In the genomic region with DNA sequence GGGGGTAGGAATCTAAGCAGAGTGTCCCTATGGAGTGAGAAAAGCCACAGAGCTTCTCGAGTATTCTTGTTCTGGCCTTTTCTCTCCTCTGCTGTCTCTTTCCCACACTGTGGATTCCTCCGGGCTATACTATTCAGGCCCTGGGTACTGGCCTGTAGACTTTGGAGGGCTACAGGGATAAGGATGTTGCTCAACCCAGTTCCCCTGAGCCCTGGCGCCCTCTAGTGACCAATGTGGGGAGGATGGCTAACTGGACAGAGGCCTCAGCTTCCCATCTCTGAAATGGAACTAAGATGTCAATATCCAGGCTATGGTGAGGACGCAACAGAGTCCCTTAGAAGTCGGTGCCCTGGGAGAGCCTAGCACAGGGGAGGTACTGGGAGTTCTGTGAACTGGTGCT, we compare ENCODE assay signal across 1 mouse cellular context.
TF ChIP-seq lines count a peak whose summit lies in the region.

No protein-coding gene starts in this region.

TF ChIP-seq in CH12.LX, 34 proteins besides CTCF, POLR2A, EP300 and RAD21 (continued from another document):
- TF ChIP-seq MEF2A (IDR thresholded peaks at IDR 0.05; ENCODE audit: borderline replicate concordance, low read depth, low read length) (peak; percentile 48; the same call in 1 of the 2 replicates), USF1 (IDR thresholded peaks at IDR 0.05; ENCODE audit: low read depth, low read length) (no peak), TBP (conservative IDR thresholded peaks at IDR 0.05; ENCODE audit: low read depth, low read length) (no peak), ETS1 (conservative IDR thresholded peaks at IDR 0.05; ENCODE audit: low read depth, low read length) (no peak), MAX (IDR thresholded peaks at IDR 0.05; ENCODE audit: low read length) (peak; percentile 31; the same call in 1 of the 2 replicates), MAZ (IDR thresholded peaks at IDR 0.05; ENCODE audit: low read depth, low read length) (peak; percentile 43; the same call in 1 of the 2 replicates), PAX5 (IDR thresholded peaks at IDR 0.05; ENCODE audit: low read length) (no peak), ELF1 (IDR thresholded peaks at IDR 0.05; ENCODE audit: low read depth, low read length) (peak; percentile 25; the same call in 1 of the 2 replicates), KAT2A (IDR thresholded peaks at IDR 0.05; ENCODE audit: insufficient replicate concordance, low read length) (0 out of 2 replicates have a peak, but pooled peaks have one; percentile 22), BHLHE40 (IDR thresholded peaks at IDR 0.05; ENCODE audit: low read depth, low read length) (0 out of 2 replicates have a peak, but pooled peaks have one; percentile 10), SIN3A (IDR thresholded peaks at IDR 0.05; ENCODE audit: low read length) (0 out of 2 replicates have a peak, but pooled peaks have one; percentile 28), HCFC1 (IDR thresholded peaks at IDR 0.05; ENCODE audit: low read depth, low read length) (no peak), ZNF384 (IDR thresholded peaks at IDR 0.05; ENCODE audit: low read depth, low read length) (no peak), UBTF (IDR thresholded peaks at IDR 0.05; ENCODE audit: low read depth, low read length) (no peak), MYC (IDR thresholded peaks at IDR 0.05; ENCODE audit: low read depth, low read length) (no peak), ZKSCAN1 (IDR thresholded peaks at IDR 0.05; ENCODE audit: borderline replicate concordance, low read depth, low read length) (no peak), ZC3H11A (IDR thresholded peaks at IDR 0.05; ENCODE audit: low read depth, low read length) (peak; percentile 40), NRF1 (IDR thresholded peaks at IDR 0.05; ENCODE audit: low read depth, low read length) (0 out of 2 replicates have a peak, but pooled peaks have one; percentile 26), E2F4 (IDR thresholded peaks at IDR 0.05; ENCODE audit: insufficient replicate concordance, low read depth, low read length) (no peak), MXI1 (IDR thresholded peaks at IDR 0.05; ENCODE audit: low read depth, low read length) (0 out of 2 replicates have a peak, but pooled peaks have one; percentile 29), IRF4 (IDR thresholded peaks at IDR 0.05; ENCODE audit: low read depth, low read length) (peak; percentile 38; the same call in 1 of the 2 replicates), CHD2 (IDR thresholded peaks at IDR 0.05; ENCODE audit: low read length) (peak; percentile 37; the same call in 1 of the 2 replicates), SMC3 (IDR thresholded peaks at IDR 0.05; ENCODE audit: low read depth, low read length) (peak; percentile 92)
